Mouse (Mus musculus) bone marrow macrophage, adult 2 months (primary cell): ENCODE measurements around the gene Frmd4a. TPM values are rescaled to one million over a fixed set of nuclear protein-coding genes. Genes with fewer than 3 reads are reported as not detected.

ENCODE experiments used
- H3K27ac ChIP-seq: 2 replicates; pipeline ENCODE4 v1.5.1; 2012; ENCODE audit warnings: low read depth, low read length; ENCODE audit not compliant: insufficient read depth
- H3K4me1 ChIP-seq: 2 replicates; pipeline ENCODE4 v1.6.1; 2012; ENCODE audit warnings: low read length; ENCODE audit not compliant: control insufficient read depth, insufficient read depth
- H3K4me3 ChIP-seq: 2 replicates; pipeline ENCODE4 v1.5.1; 2012; ENCODE audit warnings: mild to moderate bottlenecking, low read length, moderate library complexity; ENCODE audit not compliant: insufficient read depth
- CTCF ChIP-seq: IDR thresholded peaks from 2 replicates; pipeline ENCODE4 v1.5.1; 2012; ENCODE audit warnings: low read depth, mild to moderate bottlenecking, low read length, moderate library complexity
- POLR2A ChIP-seq: IDR thresholded peaks from 2 replicates; pipeline ENCODE4 v1.6.1; 2012; ENCODE audit warnings: mild to moderate bottlenecking, low read depth, low read length, borderline replicate concordance
- polyA plus RNA-seq: library from polyadenylated mRNA; stranded (reverse); fragments of >200 nt; gene quantifications from 2 replicates; pipeline ENCODE4 v1.2.4, GENCODE M21; 2012; ENCODE audit not compliant: missing spikeins, insufficient read depth, insufficient read length

Frmd4a gene
- 23.3 and 29.7 TPM in 2 replicates for polyA plus RNA-seq

DNA sequence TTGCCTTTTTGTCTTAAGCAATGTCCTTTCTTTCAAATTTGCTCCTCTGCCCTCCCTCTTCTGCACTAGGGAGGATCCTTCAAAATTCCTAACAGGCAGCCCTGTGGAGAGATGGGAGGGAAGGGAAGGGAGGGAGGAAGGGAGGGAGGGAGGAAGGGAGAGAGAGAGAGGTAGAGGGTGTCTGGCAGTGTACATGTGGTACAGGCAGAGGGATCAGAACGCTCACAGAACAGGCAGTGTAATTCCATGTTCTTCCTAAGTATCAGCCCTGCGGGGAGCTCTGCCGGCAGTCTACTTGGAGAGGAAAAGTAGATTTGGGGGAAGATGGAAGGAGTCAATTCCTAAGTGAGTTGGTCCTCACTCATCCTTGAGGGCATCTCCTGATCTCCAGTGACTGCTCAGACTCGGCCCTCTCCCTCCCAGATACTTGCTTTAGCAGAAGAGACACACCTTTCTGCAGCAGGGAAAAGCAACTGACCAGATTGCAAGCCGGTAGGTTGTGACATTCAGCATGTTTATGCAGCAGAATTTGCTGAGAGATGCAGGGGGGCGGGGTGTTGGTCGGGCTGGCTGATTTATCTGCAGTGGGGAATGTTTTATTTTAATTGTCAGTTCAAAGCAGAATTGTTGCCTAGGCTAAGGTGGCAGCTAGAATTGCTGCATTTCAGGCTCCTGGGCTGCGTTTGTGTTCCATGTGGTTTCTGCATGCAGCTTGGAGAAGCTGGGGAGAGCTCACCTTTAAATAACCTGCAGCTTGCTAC is at the start of gene Frmd4a:
TSS of gene Frmd4a (plus strand) at position 190 of the 761 bp plus-strand sequence.
- Histone ChIP-seq H3K27ac (no peak within 1 kb of the TSS), H3K4me1 (no peaks in the 10 kb centered on the region), H3K4me3 (no peak within 1 kb of the TSS)
- no peak for TF ChIP-seq POLR2A
- TF ChIP-seq CTCF, result no peak

DNA sequence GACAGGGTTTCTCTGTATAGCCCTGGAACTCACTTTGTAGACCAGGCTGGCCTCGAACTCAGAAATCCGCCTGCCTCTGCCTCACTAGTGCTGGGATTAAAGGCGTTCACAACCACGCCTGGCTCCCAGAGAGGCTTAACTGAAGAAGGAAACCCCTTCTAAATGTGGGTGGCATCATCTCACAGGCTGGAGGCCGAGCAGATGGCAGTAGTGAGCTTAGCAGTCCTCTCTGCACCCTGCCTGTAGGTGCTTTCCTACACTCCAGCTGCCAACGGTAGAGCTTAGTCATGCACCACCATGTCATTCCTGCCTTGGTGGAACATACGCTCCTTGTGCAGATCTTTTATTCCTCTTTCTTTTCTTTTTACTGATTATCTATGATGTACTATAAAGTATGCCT is 28.6 kb upstream of the Frmd4a start:
- Histone ChIP-seq H3K27ac (no peak overlapping the region), H3K4me1 (no peaks in the 10 kb centered on the region), H3K4me3 (no peak overlapping the region)
- TF ChIP-seq CTCF (no peak), POLR2A (no peak)

DNA sequence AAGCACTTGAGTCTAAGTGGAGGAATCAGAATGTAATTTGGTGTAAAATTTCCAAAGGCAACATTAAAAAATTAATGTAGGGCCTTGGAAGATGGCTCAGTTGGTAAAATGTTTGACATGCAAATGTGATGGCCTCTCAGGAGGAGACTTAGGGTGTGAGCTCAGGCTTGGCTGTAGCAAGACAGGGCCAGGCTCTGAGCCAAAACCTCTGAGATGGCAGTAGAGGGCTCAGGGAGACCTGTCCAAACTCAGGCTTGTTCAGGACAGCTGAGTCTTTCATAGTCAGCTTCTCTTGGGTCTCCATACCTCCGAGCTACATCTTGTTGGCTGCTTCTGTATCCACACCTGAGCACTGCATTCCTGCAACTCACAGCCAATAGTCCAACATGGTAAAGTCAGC is 27.1 kb upstream of the Frmd4a start:
- TF ChIP-seq CTCF, result no peak
- no peak for TF ChIP-seq POLR2A
- no peak overlapping the region for H3K27ac ChIP-seq
- no peak overlapping the region for H3K4me3 ChIP-seq
- H3K4me1 ChIP-seq, result no peaks in the 10 kb centered on the region

DNA sequence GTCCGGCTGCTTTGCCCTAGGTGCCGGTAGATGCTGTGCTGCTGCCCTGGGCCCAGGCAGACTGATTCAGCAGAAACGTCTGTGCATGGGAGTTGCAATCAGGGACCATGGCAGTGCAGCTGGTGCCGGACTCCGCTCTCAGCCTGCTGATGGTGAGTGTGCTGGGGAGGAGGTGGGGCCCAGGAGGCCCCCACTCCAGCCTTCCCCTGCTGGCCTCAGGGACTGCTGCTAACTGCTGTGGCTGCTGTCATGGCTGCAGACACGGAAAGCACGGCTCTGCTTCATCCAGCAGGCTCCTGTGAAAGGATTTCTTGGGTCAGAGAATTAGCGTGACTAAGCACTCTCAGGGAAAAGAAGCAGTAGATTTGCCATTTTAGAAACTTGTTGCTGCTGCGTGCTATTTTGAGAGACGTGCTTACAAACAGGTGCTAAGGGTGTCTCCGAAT is 937 bp downstream of the Frmd4a start:
- H3K27ac ChIP-seq, result no peak overlapping the region
- no peaks in the 10 kb centered on the region for H3K4me1 ChIP-seq
- TF ChIP-seq CTCF (no peak), POLR2A (no peak)
- no peak overlapping the region for H3K4me3 ChIP-seq

DNA sequence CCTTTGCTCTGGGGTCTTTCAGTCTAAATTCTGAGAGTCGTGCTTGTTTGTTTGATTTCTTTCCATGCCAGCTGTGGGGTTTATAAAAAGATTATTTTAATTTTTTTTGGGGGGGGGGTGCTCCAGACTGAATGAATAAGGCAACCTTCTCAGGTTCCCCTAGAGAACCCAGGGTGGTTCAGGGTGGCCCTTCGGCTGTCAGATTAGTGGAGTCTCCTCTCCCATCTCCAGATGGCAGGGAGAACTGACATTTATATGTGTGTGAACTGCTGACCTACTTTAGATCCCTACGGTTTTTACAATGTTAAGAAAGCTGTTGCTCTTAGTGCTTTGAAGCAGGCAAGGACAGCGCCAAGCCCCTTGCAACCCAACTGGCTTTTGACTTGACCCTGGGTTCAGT is 1.4 kb downstream of the Frmd4a start:
- TF ChIP-seq CTCF (no peak), POLR2A (no peak)
- H3K27ac ChIP-seq, result no peak overlapping the region
- H3K4me1 ChIP-seq, result no peaks in the 10 kb centered on the region
- no peak overlapping the region for H3K4me3 ChIP-seq

DNA sequence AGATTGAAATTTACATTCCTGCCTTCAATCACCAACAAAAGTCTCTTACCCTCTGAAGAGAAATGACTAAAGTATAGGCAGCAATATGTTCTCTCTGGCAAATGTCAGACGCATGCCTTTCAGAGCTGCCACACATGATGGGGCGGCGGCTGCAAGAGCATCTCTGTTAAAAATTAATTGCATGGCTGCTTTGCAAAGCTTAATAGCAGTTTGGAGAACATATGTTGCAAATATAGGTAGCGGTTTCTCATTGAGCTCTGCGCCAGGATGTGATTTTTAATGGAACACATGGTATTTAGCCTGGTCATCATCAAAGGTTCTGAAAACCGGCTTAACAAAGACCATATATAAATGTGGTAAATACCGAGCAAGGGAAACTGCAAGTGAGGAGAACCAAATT is 7.4 kb downstream of the Frmd4a start:
- no peak for TF ChIP-seq CTCF
- TF ChIP-seq POLR2A, result no peak
- Histone ChIP-seq H3K4me3 (no peak overlapping the region), H3K27ac (no peak overlapping the region), H3K4me1 (no peaks in the 10 kb centered on the region)

DNA sequence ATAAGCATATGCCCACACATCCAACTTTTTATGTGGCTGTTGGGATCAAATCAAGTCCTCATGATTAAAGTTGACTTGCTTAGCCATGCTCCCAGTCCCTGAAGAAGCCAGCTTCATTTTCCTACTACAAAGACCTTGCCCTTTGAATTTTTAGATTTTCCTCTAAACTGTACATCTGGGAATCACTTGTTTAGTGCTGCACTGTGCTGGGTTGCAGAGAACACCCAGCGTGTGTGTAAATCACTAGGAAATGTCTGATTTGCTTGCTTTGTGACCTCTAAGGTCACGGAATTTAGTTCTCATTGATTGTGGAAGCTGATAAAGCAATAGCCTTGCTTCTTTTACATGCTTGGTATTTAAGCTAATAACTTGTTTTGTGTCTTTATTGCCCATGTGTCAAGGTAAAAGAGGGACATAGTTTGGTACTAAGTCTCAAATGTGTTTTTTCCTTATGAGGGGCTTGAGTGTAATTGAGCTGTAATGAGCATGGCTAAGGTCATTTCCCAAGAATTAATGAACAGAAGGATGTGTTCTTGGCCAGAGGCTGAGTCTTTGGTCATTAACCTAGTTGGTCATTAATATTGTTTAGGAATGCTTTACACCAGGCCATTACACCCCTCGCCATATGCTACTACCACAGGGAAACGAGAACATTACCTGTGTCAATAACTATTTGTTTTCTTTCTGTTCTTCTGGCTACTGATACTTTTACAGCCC is 11.7 kb downstream of the Frmd4a start:
- H3K4me3 ChIP-seq, result no peak overlapping the region
- TF ChIP-seq CTCF (no peak), POLR2A (no peak)

DNA sequence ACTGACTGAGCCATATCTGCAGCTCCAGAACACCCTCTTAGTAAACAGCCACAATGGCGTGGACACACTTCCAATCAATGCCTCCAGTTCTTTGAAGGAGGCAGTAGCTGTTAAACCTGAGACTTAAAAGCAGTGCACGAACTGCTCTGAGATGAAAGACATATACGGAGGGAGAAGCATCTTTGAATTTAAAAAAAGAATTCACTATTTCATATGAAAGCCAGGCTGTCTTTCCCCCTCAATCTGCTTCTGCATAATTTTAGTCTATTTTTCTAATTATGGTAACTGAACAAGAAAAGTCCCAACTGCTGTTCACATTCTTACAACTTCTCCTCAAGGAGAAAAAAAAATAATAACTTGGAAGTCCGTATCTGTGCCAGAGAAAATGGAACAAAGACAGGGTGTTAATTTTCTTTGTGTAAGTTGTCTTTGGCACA is 18.7 kb downstream of the Frmd4a start:
- Histone ChIP-seq H3K4me1 (no peaks in the 10 kb centered on the region), H3K4me3 (no peak overlapping the region), H3K27ac (no peak overlapping the region)
- TF ChIP-seq CTCF (no peak), POLR2A (no peak)

More for the DNA sequence above, 11.7 kb downstream of the Frmd4a start:
- H3K4me1 ChIP-seq, result no peaks in the 10 kb centered on the region
- H3K27ac ChIP-seq, result no peak overlapping the region

DNA sequence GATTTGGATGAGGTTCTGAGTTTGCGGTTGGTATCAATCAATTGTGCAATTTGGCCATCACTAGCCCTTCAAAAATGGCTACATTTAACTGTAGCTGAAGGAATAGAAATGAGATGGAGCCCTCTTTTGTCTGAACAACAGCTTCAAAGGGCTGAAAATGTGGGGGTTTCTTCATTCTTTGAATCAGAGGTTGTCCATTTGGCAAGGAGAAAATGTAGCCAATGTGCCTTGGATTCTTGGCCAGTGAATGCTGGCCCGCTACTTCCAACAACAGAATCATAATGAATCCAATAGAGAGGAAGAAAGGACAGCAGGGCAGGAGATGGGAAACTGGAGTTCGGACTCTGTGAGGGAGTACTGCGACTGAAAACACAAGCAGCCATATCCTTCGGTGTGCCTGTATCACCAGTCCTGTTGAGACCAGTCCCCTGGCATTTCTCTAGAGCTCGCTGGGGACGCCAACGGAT is 19.2 kb downstream of the Frmd4a start:
- Histone ChIP-seq H3K27ac (no peak overlapping the region), H3K4me1 (no peaks in the 10 kb centered on the region), H3K4me3 (no peak overlapping the region)
- TF ChIP-seq CTCF (no peak), POLR2A (no peak)

DNA sequence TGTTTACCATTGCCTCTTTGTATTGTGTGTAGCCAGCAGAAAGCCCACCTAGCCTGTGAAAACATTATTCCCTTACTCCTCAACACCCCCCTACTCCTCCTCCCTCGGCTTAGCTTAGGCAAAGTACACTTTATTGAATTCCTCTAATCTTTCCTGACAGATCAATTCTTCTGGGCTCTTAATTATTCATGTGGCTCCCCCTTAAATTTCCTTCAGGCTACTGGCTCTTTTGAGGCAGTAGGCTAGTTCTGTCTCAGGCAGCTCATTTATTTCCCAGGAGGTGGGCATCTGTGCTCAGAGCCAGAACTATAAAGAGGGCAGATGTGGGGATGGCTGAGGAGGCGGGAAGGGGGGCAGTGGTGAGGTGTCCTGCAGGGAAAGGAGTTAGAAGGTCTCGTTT is 24.5 kb downstream of the Frmd4a start:
- no peak overlapping the region for H3K27ac ChIP-seq
- no peak for TF ChIP-seq POLR2A
- no peak for TF ChIP-seq CTCF
- H3K4me1 ChIP-seq, result no peaks in the 10 kb centered on the region
- no peak overlapping the region for H3K4me3 ChIP-seq
